Mouse (Mus musculus) gastrocnemius, postnatal 14 days (tissue): ENCODE measurements around the gene AI837181. TPM values are rescaled to one million over a fixed set of nuclear protein-coding genes. Genes with fewer than 3 reads are reported as not detected.

ENCODE experiments used
- DNase-seq: peaks from one replicate; pipeline ENCODE4 v3.0.0; 2021; ENCODE audit warnings: mixed read lengths
- intact Hi-C: fragments of 180-260 bp; cut with DNase I; formaldehyde crosslinking; loops from one replicate; pipeline ENCODE4 v1.15.1; 2025; ENCODE audit warnings: low total_unique reads
- total RNA-seq, 2 experiments: library from RNA; stranded (reverse); gene quantifications; 2 replicates each; pipeline ENCODE4 v1.2.3; 2021

Gene AI837181
- total RNA-seq, 2 experiments from 2014 or later: 45.1 to 48.4 TPM

DNA sequence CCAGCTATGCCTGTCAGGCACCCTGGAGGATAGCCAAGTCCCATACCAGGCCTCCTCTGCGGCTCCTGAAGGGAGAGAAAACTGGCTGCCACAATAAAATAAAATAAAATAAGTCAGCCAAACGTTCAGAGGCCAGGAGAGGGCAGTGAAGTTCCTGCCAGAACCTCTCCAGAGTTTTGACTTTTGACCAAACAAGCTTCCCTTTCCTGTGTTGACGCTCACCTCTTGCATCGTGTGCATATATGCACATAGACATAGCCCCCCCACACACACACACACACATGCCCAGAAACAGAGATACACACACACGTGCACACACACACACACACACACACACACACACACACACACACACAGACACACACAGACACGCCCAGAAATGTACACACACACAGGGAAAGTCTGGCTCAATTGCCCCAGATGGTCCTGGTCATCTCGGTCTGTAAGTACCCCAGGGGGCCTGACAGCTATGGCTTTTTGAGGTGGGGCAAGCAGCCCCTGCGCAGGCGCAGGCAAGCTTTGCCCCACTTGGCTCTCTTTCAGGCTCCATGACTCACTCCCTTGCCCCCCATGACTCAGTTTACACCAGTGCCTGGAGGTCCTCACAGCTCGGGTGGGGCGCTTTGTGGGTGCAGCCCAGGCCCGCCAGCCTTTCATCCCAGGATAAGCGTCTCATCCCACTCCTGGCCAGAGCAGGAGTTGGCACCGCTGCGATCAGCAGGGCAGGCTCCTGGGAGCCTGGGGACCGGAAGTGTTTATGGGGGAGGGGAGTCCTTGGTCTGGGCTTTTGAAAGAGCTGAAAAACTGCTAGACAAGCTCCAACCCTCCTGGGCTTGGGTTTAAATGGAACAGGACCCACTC lies 8.3 kb downstream of the AI837181 start:
- intact Hi-C loops: no loop called here

GRCm38 (mm10) chr19:5433951-5434350 lies 9.0 kb downstream of the AI837181 start:
- no peak for DNase-seq
- intact Hi-C loops: no loop called here

More for the DNA sequence above, 8.3 kb downstream of the AI837181 start:
- peak; percentile 61 for DNase-seq

GRCm38 (mm10) chr19:5444371-5444908 lies 19.5 kb downstream of the AI837181 start:
- no peak for DNase-seq
- intact Hi-C loops: no loop called here

DNA sequence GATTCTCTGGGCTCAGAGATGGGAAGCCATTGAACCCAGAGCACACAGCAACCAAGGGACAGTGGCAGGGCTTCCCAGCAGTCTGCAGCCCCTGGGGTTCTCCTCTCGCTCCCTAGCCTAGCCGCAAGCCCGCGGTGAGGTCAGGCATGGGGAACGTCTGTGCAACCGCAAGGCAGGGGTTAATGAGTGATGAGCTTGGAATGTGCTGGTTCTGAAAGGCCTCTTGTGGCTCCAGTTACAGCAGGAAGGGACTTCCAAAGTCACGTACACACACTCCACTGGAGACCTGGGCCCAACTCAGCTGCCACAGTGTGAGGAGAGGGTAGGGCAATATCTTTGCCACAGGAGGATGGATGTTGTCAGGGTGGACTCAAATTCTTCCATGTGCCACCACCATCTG lies 20.0 kb downstream of the AI837181 start:
- intact Hi-C loops: no loop called here
- no peak for DNase-seq

- intact Hi-C loops: no loop called here
These were observed 20.8 kb downstream of the AI837181 start for GRCm38 (mm10) chr19:5445747-5446146.

DNA sequence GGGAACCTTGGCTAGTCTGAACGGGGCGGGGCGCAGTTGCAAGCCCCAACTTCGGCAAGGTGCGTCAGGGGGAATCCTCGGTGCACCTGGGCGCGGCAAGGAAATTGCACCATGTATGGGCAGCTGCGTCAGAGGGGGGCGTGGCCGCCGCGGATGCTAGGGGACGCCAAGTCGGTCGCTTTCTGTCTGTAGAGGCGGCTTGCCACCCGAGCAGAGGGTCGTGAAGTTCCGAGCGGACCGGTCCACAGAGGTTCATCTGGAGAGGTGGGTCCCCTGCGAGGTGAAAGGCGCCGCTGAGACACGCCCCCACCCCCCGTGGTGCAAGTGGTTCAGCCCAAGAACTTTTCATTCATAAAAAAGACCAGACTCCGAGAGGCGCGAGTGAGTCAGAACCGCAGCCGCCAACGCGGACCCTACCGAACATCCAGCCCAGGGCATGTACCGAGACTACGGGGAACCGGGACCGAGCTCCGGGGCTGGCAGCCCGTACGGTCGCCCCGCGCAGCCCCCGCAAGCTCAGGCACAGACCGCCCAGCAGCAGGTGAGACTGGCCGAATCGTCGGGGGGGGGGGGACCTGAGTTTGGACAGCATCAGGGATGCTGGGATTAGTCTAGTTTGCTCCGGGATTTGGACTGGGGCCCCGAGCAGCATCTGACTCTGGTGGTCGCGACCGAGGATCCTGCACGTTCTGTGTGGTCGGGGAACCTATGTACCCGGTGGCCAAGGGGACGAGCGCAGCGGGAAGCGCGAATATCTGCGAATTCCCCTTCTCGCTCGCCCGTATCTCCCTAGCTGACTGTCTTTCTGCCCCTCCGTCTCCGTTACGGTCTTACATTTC lies 22.8 kb downstream of the AI837181 start, which contains the start of gene Fosl1:
Gene Fosl1, plus strand, starts transcription at position 33 of the 839 bp plus-strand sequence.
- DNase-seq: peak; percentile 64
- intact Hi-C loops: no loop called here

More at GRCm38 (mm10) chr19:5445747-5446146, 20.8 kb downstream of the AI837181 start:
- no peak for DNase-seq

DNA sequence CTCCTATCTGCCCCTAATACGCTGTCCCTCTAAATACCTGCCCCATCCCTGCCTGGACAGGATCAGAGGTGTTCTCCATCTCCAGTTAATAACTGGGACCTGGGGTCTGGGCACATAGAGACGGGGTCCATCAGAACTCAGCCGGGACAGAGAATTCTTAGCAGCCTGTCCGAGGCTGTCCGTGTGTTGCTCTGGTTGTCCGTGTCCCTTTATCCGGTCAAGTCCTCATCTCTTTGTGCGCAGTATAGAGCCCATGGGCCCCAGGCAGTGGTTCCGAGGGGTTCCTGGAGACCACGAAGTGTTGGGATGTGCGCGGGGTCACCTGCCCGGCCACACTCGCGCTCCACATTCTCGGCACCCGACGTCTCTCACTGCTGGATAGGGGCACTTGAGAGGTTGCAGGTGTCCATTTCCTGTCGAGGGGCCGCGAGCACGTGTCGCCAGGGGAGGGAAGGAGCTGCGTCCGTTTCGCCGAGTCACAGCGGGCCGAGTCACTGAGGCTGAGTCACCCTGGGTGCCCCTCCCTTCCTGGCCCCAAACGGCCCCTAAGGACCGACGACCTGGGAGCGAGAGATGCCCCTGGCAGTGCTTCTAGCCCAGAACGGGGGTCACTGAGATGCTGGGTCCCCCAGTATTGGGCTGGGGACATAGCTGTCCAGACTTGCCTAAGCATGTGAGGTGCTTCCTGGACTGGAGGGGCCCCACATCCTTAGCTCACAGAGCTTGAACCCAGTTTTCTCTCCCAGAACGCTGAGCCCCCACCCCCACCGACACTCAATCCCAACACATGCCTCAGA lies 23.6 kb downstream of the AI837181 start:
- intact Hi-C loops: no loop called here

DNA sequence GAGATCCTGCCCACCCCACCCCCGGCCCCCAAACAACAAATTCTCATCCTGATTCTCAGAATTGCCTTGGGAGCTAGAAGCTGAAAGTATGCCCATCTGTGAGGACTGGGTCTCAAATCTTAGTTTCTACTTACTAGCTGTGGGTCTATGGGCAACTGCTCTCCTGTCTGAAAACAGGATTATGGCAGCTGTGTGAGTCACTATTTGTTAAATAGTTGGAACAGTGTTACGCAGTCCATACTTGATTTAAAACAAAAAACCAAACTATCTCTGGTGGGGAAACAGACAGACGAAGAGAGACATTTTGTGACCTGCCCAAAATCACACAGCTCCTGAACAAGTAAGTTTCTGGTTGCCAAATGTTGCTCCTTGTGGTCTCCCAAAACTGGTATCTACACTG lies 24.7 kb downstream of the AI837181 start:
- intact Hi-C loops: no loop called here
- no peak for DNase-seq

More for the DNA sequence above, 23.6 kb downstream of the AI837181 start:
- no peak for DNase-seq

DNA sequence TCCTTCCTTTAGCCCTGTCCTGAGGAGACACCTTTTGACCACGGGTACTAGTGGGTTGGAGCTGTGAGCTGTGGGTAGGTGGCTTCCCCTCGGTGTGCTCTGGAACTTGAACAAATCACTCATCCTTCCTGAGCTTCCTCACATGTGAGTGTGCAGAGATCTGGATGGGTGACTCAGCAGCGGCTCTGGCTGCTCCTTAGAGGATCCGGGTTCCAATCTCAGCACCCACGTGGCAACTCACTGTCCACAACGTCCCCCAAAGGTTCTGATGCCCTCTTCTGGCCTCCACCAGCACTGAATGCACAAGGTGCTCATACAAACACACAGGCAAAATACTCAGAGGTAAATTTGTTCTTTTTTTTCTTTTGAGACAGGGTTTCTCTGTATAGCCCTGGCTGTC lies 26.8 kb downstream of the AI837181 start:
- intact Hi-C loops: no loop called here
- no peak for DNase-seq

DNA sequence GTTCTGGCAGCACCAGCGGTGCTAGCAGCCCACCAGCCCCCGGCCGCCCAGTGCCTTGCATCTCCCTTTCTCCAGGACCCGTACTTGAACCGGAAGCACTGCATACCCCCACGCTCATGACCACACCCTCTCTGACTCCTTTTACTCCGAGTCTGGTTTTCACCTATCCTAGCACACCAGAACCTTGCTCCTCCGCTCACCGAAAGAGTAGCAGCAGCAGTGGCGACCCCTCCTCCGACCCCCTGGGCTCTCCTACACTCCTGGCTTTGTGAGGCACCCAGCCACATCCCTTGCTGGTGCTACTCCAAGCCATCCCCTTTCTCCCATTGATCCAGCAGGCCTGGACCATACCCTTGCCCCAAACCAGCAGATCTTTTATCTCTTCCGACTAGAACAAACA lies 30.1 kb downstream of the AI837181 start:
- intact Hi-C loops: no loop called here
- DNase-seq: no peak

DNA sequence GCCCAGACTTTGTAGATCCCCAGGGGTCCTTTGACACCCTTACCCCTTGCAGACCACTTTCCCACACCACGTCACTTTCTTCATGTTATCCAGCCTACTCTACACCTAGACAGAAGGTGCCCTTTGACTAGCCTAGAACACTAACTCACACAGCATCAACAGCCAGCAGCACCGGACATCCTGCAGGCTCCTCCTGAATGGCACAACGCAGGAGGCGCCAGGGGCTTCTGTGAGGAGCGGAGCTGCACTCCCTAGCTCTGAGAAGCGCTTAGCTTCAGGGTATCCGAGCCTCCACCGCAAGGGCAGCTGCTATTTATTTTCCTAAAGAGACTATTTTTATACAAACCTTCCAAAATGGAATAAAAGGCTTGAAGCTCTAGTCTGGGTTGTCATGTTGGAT lies 30.6 kb downstream of the AI837181 start:
- intact Hi-C loops: no loop called here
- DNase-seq: no peak

DNA sequence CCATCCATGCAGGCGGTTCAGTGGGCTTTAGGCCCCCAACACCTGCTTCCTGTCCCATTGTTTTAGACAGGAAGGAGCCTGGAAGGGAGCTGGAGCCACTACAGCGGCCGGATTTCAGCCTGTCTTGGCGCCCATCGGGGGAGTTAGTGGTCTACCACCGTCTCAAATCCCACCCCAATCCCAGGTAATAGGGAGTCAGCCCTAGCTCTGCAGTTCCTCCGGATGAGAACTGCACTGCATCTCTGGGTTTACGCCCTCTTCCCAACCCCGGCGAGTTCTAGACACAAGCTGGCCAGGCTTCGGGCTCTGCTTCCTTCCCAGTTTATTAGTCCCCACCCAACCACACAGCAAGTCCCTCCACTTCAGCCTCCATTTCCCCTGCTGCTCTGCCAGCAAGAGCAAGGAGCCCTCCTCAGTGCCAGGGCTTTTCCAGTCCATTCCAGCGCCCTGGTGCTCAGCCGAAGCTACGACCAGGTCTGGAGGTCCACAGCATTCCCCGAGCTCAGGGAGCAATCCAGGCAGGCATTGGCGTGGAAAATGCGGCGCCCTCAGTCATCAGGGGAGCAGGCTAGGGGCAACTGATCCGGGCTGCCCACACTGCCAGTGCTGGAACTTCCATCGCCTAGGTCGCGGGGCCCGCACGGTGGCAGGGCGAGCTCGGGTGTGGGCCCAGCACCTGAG lies 31.4 kb downstream of the AI837181 start:
- intact Hi-C loops: no loop called here

GRCm38 (mm10) chr19:5456922-5457745 lies 32.2 kb downstream of the AI837181 start:
- intact Hi-C loops: no loop called here

More for the DNA sequence above, 31.4 kb downstream of the AI837181 start:
- no peak for DNase-seq

GRCm38 (mm10) chr19:5457746-5458442 lies 33.0 kb downstream of the AI837181 start, which contains the start of gene Ccdc85b:
Gene Ccdc85b (minus strand): TSS chr19:5457894.
- intact Hi-C loops: no loop called here
- DNase-seq: no peak

More at GRCm38 (mm10) chr19:5456922-5457745, 32.2 kb downstream of the AI837181 start:
- DNase-seq: peak; percentile 95

DNA sequence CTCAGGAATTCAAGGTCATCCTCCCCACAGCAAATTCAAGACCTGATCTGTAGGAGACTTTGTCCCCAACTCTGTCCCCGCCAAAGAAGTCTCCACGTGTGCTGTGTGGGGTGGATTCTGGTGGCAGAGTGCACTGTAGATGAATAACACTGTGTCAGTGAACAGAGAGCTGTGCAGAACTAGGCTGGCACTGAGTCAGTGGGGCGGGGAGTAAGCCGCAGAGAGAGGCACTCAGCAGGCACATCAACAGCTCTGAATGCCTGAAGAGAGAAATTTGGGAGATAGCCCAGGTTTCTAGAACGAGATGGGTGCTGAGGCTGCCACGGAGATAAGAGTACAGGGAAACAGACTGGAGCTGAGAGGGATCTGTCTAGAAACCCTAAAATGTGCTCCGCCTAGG lies 34.1 kb downstream of the AI837181 start:
- intact Hi-C loops: no loop called here

GRCm38 (mm10) chr19:5459896-5460295 lies 35.0 kb downstream of the AI837181 start:
- intact Hi-C loops: no loop called here
- DNase-seq: no peak

More for the DNA sequence above, 34.1 kb downstream of the AI837181 start:
- DNase-seq: no peak

- DNase-seq: peak; percentile 89
- intact Hi-C loops: no loop called here
These were observed 35.5 kb downstream of the AI837181 start, which contains the start of gene Fibp for GRCm38 (mm10) chr19:5460465-5460911. Gene Fibp (plus strand): TSS chr19:5460615.
